Mouse (Mus musculus) lung, adult 2 months (tissue): ENCODE results near the gene Vegfb.
A peak's percentile ranks its signal among the peaks of the same experiment; 100 is the strongest.

Experiments used
- CTCF ChIP-seq: fragments of 200-500 bp; IDR thresholded peaks from 2 replicates; pipeline ENCODE4 v1.5.1; 2011; ENCODE audit warnings: mild to moderate bottlenecking, low read length, control low read depth; ENCODE audit not compliant: insufficient read depth
- POLR2A ChIP-seq: fragments of 200-500 bp; IDR thresholded peaks from 2 replicates; pipeline ENCODE4 v1.6.1; 2011; ENCODE audit warnings: low read depth, mild to moderate bottlenecking, control low read depth, low read length, borderline replicate concordance; ENCODE audit errors: extremely low read depth

DNA sequence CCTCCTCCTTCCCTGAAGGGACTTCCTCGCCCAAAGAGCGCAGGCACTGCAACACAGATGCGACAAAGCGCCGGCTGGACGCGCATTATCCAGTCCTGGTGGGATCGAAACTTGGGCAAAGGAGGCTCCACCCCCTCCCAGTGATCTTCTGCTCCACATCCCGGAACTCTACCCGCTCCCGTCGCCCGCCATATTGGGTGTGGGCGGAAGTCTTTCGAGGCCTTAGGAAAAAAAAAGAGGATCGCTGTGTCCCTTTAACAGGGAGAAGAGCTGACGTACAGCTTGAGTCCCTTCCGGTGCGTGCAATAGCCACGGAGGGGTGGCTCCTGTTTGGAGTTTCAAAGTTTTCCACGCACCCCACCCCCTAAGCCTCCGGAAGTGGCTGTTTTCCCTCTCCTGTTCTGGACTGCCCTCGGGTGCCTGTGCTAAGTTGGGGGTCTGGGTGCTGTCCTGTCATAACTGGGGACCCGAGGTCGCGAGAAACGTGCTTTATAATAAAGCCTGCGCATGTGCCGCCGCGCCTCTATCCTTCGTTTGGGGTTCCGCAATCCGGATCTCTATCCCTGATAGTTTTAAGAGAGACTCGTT, 36.0 kb downstream of the Vegfb start:
- TF ChIP-seq CTCF (no peak), POLR2A (peak; percentile 84)
